Mouse (Mus musculus): ENCODE measurements around the gene Itga5. TPM values are rescaled to one million over a fixed set of nuclear protein-coding genes. Genes with fewer than 3 reads are reported as not detected.

Gene Itga5
- total and polyA plus RNA-seq, 2 experiments = 3.0 to 28.1 TPM

GRCm38 (mm10) chr15:103333738-103334137 lies 32.8 kb downstream of the Itga5 start:
- H3K9ac ChIP-seq (ENCODE audit: low read depth, low read length) = no peak overlapping the region
- no peaks in the 10 kb centered on the region for H3K79me2 ChIP-seq (ENCODE audit: control insufficient read depth, insufficient read depth, low read length)
- peak; percentile 26 for DNase-seq (ENCODE audit: extremely low read depth, low read depth, low spot score)
- no peak for TF ChIP-seq CTCF (IDR thresholded peaks at IDR 0.05; ENCODE audit: low read depth, low read length)
- no peak for TF ChIP-seq POLR2A (IDR thresholded peaks at IDR 0.05; ENCODE audit: extremely low read depth, insufficient read depth, low read length)
- H3K4me1 ChIP-seq (ENCODE audit: control insufficient read depth, insufficient read depth, low read length) = 0 out of 2 replicates have a peak, but pooled peaks cover 2% of the 10 kb centered on the region
- H3K27me3 ChIP-seq (ENCODE audit: control insufficient read depth, insufficient read depth, low read length) = no peaks in the 10 kb centered on the region
- 70% methylated on average over 5 of the region's 5 CpGs for WGBS
- no peaks in the 10 kb centered on the region for H3K36me3 ChIP-seq (ENCODE audit: control insufficient read depth, insufficient read depth, low read length)
- peak overlapping the region; percentile 53; the same call in 1 of the 2 replicates for H3K27ac ChIP-seq (replicated peaks; ENCODE audit: insufficient read depth, low read depth, low read length)
- no peak overlapping the region for H3K4me3 ChIP-seq (ENCODE audit: insufficient read depth, low read depth, low read length)

GRCm38 (mm10) chr15:103333081-103333615 lies 33.4 kb downstream of the Itga5 start:
- no peaks in the 10 kb centered on the region for H3K27me3 ChIP-seq (ENCODE audit: control insufficient read depth, insufficient read depth, low read length)
- peak; percentile 27 for DNase-seq (ENCODE audit: extremely low read depth, low read depth, low spot score)
- H3K4me3 ChIP-seq (ENCODE audit: insufficient read depth, low read depth, low read length) = 0 out of 2 replicates have a peak overlapping the region, but pooled peaks have one; percentile 4
- H3K4me1 ChIP-seq (ENCODE audit: control insufficient read depth, insufficient read depth, low read length) = 0 out of 2 replicates have a peak, but pooled peaks cover 2% of the 10 kb centered on the region
- WGBS = 79% methylated on average over 5 of the region's 5 CpGs
- H3K36me3 ChIP-seq (ENCODE audit: control insufficient read depth, insufficient read depth, low read length) = no peaks in the 10 kb centered on the region
- peak overlapping the region; percentile 53 for H3K27ac ChIP-seq (replicated peaks; ENCODE audit: insufficient read depth, low read depth, low read length)
- H3K9ac ChIP-seq (ENCODE audit: low read depth, low read length) = 0 out of 2 replicates have a peak overlapping the region, but pooled peaks have one; percentile 1
- TF ChIP-seq POLR2A (IDR thresholded peaks at IDR 0.05; ENCODE audit: extremely low read depth, insufficient read depth, low read length) (no peak), CTCF (IDR thresholded peaks at IDR 0.05; ENCODE audit: low read depth, low read length) (no peak)
- H3K79me2 ChIP-seq (ENCODE audit: control insufficient read depth, insufficient read depth, low read length) = no peaks in the 10 kb centered on the region

GRCm38 (mm10) chr15:103323455-103324247 lies 42.9 kb downstream of the Itga5 start:
- no peaks in the 10 kb centered on the region for H3K79me2 ChIP-seq (ENCODE audit: control insufficient read depth, insufficient read depth, low read length)
- H3K4me3 ChIP-seq (ENCODE audit: insufficient read depth, low read depth, low read length) = peak overlapping the region; percentile 56
- no peak for TF ChIP-seq POLR2A (IDR thresholded peaks at IDR 0.05; ENCODE audit: extremely low read depth, insufficient read depth, low read length)
- TF ChIP-seq CTCF (IDR thresholded peaks at IDR 0.05; ENCODE audit: low read depth, low read length) = peak; percentile 99
- no peaks in the 10 kb centered on the region for H3K27me3 ChIP-seq (ENCODE audit: control insufficient read depth, insufficient read depth, low read length)
- no peaks in the 10 kb centered on the region for H3K36me3 ChIP-seq (ENCODE audit: control insufficient read depth, insufficient read depth, low read length)
- DNase-seq (ENCODE audit: extremely low read depth, low read depth, low spot score) = peak; percentile 93
- WGBS = 2% methylated on average over 36 of the region's 40 CpGs
- H3K9ac ChIP-seq (ENCODE audit: low read depth, low read length) = peak overlapping the region; percentile 74
- peaks cover 5% of the 10 kb centered on the region for H3K4me1 ChIP-seq (ENCODE audit: control insufficient read depth, insufficient read depth, low read length)
- H3K27ac ChIP-seq (replicated peaks; ENCODE audit: insufficient read depth, low read depth, low read length) = peak overlapping the region; percentile 83

- no peak for DNase-seq (ENCODE audit: extremely low read depth, low read depth, low spot score)
- Histone ChIP-seq H3K27me3 (ENCODE audit: control insufficient read depth, insufficient read depth, low read length) (no peaks in the 10 kb centered on the region), H3K79me2 (ENCODE audit: control insufficient read depth, insufficient read depth, low read length) (no peaks in the 10 kb centered on the region), H3K4me3 (ENCODE audit: insufficient read depth, low read depth, low read length) (peak overlapping the region; percentile 56), H3K27ac (replicated peaks; ENCODE audit: insufficient read depth, low read depth, low read length) (no peak overlapping the region), H3K4me1 (ENCODE audit: control insufficient read depth, insufficient read depth, low read length) (peaks cover 5% of the 10 kb centered on the region), H3K9ac (ENCODE audit: low read depth, low read length) (peak overlapping the region; percentile 74), H3K36me3 (ENCODE audit: control insufficient read depth, insufficient read depth, low read length) (no peaks in the 10 kb centered on the region)
- 2% methylated on average over 19 of the region's 26 CpGs for WGBS
- TF ChIP-seq CTCF (IDR thresholded peaks at IDR 0.05; ENCODE audit: low read depth, low read length) (no peak), POLR2A (IDR thresholded peaks at IDR 0.05; ENCODE audit: extremely low read depth, insufficient read depth, low read length) (no peak)
Measured at GRCm38 (mm10) chr15:103323070-103323454, 43.5 kb downstream of the Itga5 start.

GRCm38 (mm10) chr15:103322396-103322795 lies 44.2 kb downstream of the Itga5 start:
- TF ChIP-seq POLR2A (IDR thresholded peaks at IDR 0.05; ENCODE audit: extremely low read depth, insufficient read depth, low read length) (no peak), CTCF (IDR thresholded peaks at IDR 0.05; ENCODE audit: low read depth, low read length) (no peak)
- WGBS = 71% methylated on average over 4 of the region's 4 CpGs
- no peak for DNase-seq (ENCODE audit: extremely low read depth, low read depth, low spot score)
- H3K4me3 ChIP-seq (ENCODE audit: insufficient read depth, low read depth, low read length) = no peak overlapping the region
- H3K36me3 ChIP-seq (ENCODE audit: control insufficient read depth, insufficient read depth, low read length) = no peaks in the 10 kb centered on the region
- no peaks in the 10 kb centered on the region for H3K79me2 ChIP-seq (ENCODE audit: control insufficient read depth, insufficient read depth, low read length)
- H3K9ac ChIP-seq (ENCODE audit: low read depth, low read length) = peak overlapping the region; percentile 74; the same call in 1 of the 2 replicates
- H3K27ac ChIP-seq (replicated peaks; ENCODE audit: insufficient read depth, low read depth, low read length) = no peak overlapping the region
- no peaks in the 10 kb centered on the region for H3K27me3 ChIP-seq (ENCODE audit: control insufficient read depth, insufficient read depth, low read length)
- peaks cover 5% of the 10 kb centered on the region for H3K4me1 ChIP-seq (ENCODE audit: control insufficient read depth, insufficient read depth, low read length)
